Mouse (Mus musculus) limb, embryonic 14.5 days (tissue): ENCODE measurements at regions not wholly inside any gene's neighbourhood (a gene's known extent, or its start where the extent isn't known, plus 50 kb on each side); places are given as distances from the start of the nearest gene placed in this dataset.
A peak's percentile ranks its signal among the peaks of the same experiment; 100 is the strongest.

Experiments
- ATAC-seq: fragments of 200-750 bp; cut with Nextera tagmentation; 2 replicates; pipeline ENCODE4 v1.8.0; 2017; ENCODE audit warnings: low read depth, moderate number of reproducible peaks, moderate TSS enrichment; ENCODE audit not compliant: low FRiP score
- DNase-seq: peaks from one replicate; pipeline ENCODE4 v3.0.0-alpha.2; 2015; ENCODE audit warnings: low spot score
- H3K27ac ChIP-seq: fragments of 300-500 bp; sonication (generic); replicated peaks from 2 replicates; pipeline ENCODE4 v1.5.1; 2014; ENCODE audit warnings: low read depth, mild to moderate bottlenecking, low read length, moderate library complexity, mixed read lengths
- H3K27me3 ChIP-seq: fragments of 300-500 bp; sonication (generic); 2 replicates; pipeline ENCODE4 v1.6.1; 2014; ENCODE audit warnings: low read length, mixed read lengths; ENCODE audit not compliant: control insufficient read depth, insufficient read depth
- H3K36me3 ChIP-seq: fragments of 300-500 bp; sonication (generic); 2 replicates; pipeline ENCODE4 v1.6.1; 2014; ENCODE audit warnings: mild to moderate bottlenecking, low read length, moderate library complexity, mixed read lengths; ENCODE audit not compliant: control insufficient read depth, insufficient read depth
- H3K4me1 ChIP-seq: fragments of 300-500 bp; sonication (generic); 2 replicates; pipeline ENCODE4 v1.6.1; 2014; ENCODE audit warnings: antibody characterized with exemption, low read length, mixed read lengths; ENCODE audit not compliant: control insufficient read depth, insufficient read depth
- H3K4me2 ChIP-seq: fragments of 300-500 bp; sonication (generic); replicated peaks from 2 replicates; pipeline ENCODE4 v1.6.1; 2014; ENCODE audit warnings: low read depth, mild to moderate bottlenecking, low read length, moderate library complexity; ENCODE audit not compliant: severe bottlenecking
- H3K4me3 ChIP-seq: fragments of 300-500 bp; sonication (generic); replicated peaks from 2 replicates; pipeline ENCODE4 v1.5.1; 2014; ENCODE audit warnings: low read length
- H3K9ac ChIP-seq: fragments of 300-500 bp; sonication (generic); 2 replicates; pipeline ENCODE4 v1.6.1; 2014; ENCODE audit warnings: mild to moderate bottlenecking, low read depth, low read length, moderate library complexity; ENCODE audit not compliant: severe bottlenecking
- H3K9me3 ChIP-seq: fragments of 300-500 bp; sonication (generic); 2 replicates; pipeline ENCODE4 v1.6.1; 2016; ENCODE audit warnings: low read length; ENCODE audit not compliant: control insufficient read depth
- POLR2A ChIP-seq: fragments of 200-500 bp; IDR thresholded peaks from 2 replicates; pipeline ENCODE4 v1.8.0; 2012; ENCODE audit warnings: inconsistent platforms, mild to moderate bottlenecking, moderate library complexity, borderline replicate concordance; ENCODE audit not compliant: insufficient read depth, insufficient read length; ENCODE audit errors: extremely low read depth
- WGBS: fragments of 180-500 bp; shearing (Covaris S2); extraction: QIAGEN DNeasy Blood & Tissue Kit; methylation state at CpG from one replicate; pipeline ENCODE4 v1.1.7; 2014; 5-methylcytosine and 5-hydroxymethylcytosine counted together

GRCm38 (mm10) chr3:78907778-78908177 is 378.5 kb downstream of the Rapgef2 start:
- H3K9me3 ChIP-seq, result no peaks in the 10 kb centered on the region
- WGBS, result 93% methylated on average over 7 of the region's 7 CpGs

GRCm38 (mm10) chr3:78901838-78902484 is 384.4 kb downstream of the Rapgef2 start:
- 44% methylated on average over 4 of the region's 4 CpGs for WGBS
- Histone ChIP-seq H3K36me3 (no peaks in the 10 kb centered on the region), H3K27ac (no peak overlapping the region), H3K4me2 (no peak overlapping the region), H3K4me3 (no peak overlapping the region), H3K9ac (no peak overlapping the region), H3K9me3 (no peaks in the 10 kb centered on the region), H3K4me1 (peaks cover 7% of the 10 kb centered on the region; the same call in 1 of the 2 replicates), H3K27me3 (no peaks in the 10 kb centered on the region)
- no peak for TF ChIP-seq POLR2A
- DNase-seq (no peak), ATAC-seq (peak; percentile 64; the same call in 1 of the 2 replicates)

More at GRCm38 (mm10) chr3:78907778-78908177, 378.5 kb downstream of the Rapgef2 start:
- H3K27ac ChIP-seq, result no peak overlapping the region
- H3K4me1 ChIP-seq, result no peaks in the 10 kb centered on the region
- H3K36me3 ChIP-seq, result no peaks in the 10 kb centered on the region
- no peak overlapping the region for H3K4me3 ChIP-seq
- H3K4me2 ChIP-seq, result no peak overlapping the region
- no peak for TF ChIP-seq POLR2A
- DNase-seq (no peak), ATAC-seq (no peak)
- no peak overlapping the region for H3K9ac ChIP-seq
- no peaks in the 10 kb centered on the region for H3K27me3 ChIP-seq

GRCm38 (mm10) chr3:78901016-78901837 is 385.1 kb downstream of the Rapgef2 start:
- TF ChIP-seq POLR2A, result no peak
- Histone ChIP-seq H3K9me3 (no peaks in the 10 kb centered on the region), H3K4me3 (no peak overlapping the region), H3K9ac (no peak overlapping the region), H3K4me2 (no peak overlapping the region), H3K27me3 (no peaks in the 10 kb centered on the region), H3K4me1 (peaks cover 7% of the 10 kb centered on the region; the same call in 1 of the 2 replicates), H3K27ac (no peak overlapping the region), H3K36me3 (no peaks in the 10 kb centered on the region)
- 46% methylated on average over 11 of the region's 11 CpGs for WGBS
- DNase-seq (peak; percentile 63), ATAC-seq (peak; percentile 54)

- ATAC-seq (no peak), DNase-seq (peak; percentile 21)
- TF ChIP-seq POLR2A, result no peak
- H3K27ac ChIP-seq, result no peak overlapping the region
- H3K27me3 ChIP-seq, result no peaks in the 10 kb centered on the region
- no peaks in the 10 kb centered on the region for H3K9me3 ChIP-seq
- no peak overlapping the region for H3K4me2 ChIP-seq
- 74% methylated on average over 8 of the region's 8 CpGs for WGBS
- H3K4me1 ChIP-seq, result peaks cover 7% of the 10 kb centered on the region; the same call in 1 of the 2 replicates
- no peak overlapping the region for H3K4me3 ChIP-seq
- no peak overlapping the region for H3K9ac ChIP-seq
- no peaks in the 10 kb centered on the region for H3K36me3 ChIP-seq
These were observed 386.7 kb downstream of the Rapgef2 start for GRCm38 (mm10) chr3:78899446-78900230.

GRCm38 (mm10) chr3:78889326-78889725 is 397.0 kb downstream of the Rapgef2 start:
- Histone ChIP-seq H3K9ac (no peak overlapping the region), H3K4me2 (no peak overlapping the region), H3K4me1 (no peaks in the 10 kb centered on the region), H3K4me3 (no peak overlapping the region), H3K27me3 (no peaks in the 10 kb centered on the region), H3K27ac (no peak overlapping the region), H3K9me3 (no peaks in the 10 kb centered on the region), H3K36me3 (no peaks in the 10 kb centered on the region)
- no peak for TF ChIP-seq POLR2A
- ATAC-seq, result no peak
- DNase-seq, result no peak
- 62% methylated on average over 3 of the region's 3 CpGs for WGBS
